Mouse (Mus musculus) kidney, adult 9 months (tissue): ENCODE data around the gene Safb.

Experiments
- DNase-seq: peaks from one replicate; pipeline ENCODE4 v3.0.0; 2022

Gene Safb

GRCm38 (mm10) chr17:56655311-56655710 lies 70.7 kb downstream of the Safb start:
- DNase-seq, result no peak
